Mouse (Mus musculus) cerebellum, adult 2 months (tissue): ENCODE data around the gene Tef.

Experiments
- CTCF ChIP-seq: fragments of 200-500 bp; IDR thresholded peaks from 2 replicates; pipeline ENCODE4 v1.5.1; 2011; ENCODE audit warnings: low read depth, mild to moderate bottlenecking, control low read depth, low read length, moderate library complexity, borderline replicate concordance; ENCODE audit not compliant: insufficient read depth
- POLR2A ChIP-seq: fragments of 200-500 bp; IDR thresholded peaks from 2 replicates; pipeline ENCODE4 v1.6.1; 2011; ENCODE audit warnings: low read length, control low read depth, borderline replicate concordance; ENCODE audit not compliant: insufficient read depth

DNA sequence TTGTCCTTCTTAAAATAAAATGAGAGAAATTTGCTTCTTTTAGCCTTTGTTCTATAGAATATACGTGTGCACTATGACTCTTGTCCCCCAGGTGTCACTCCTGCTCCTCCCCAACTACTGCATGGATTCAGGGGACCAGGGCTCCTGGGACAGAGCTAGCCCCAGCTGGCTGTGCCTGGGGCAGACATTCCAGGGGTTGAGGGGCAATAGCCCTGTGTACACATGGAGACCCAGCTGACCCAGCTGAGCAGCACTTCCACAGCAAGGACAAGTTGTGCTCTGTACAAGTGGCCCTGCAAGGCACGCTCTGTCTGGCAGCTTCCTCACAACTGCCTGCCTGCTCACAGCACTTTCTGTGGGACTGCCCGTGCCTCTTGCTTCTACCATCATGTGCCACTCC, 6.0 kb upstream of the Tef start:
- no peak for TF ChIP-seq POLR2A
- TF ChIP-seq CTCF: peak; percentile 35; the same call in 1 of the 2 replicates
